Mouse (Mus musculus) kidney, adult 2 months (tissue): ENCODE results near the gene Pcca. TPM values are rescaled to one million over a fixed set of nuclear protein-coding genes. Genes with fewer than 3 reads are reported as not detected.

Source experiments
- DNase-seq: peaks from one replicate; pipeline ENCODE4 v3.0.0; 2021
- H3K27ac ChIP-seq: fragments of 200-500 bp; 2 replicates; pipeline ENCODE4 v1.5.1; 2012; ENCODE audit warnings: low read depth, low read length, control low read depth, inconsistent platforms; ENCODE audit not compliant: insufficient read depth
- H3K27me3 ChIP-seq: fragments of 200-500 bp; replicated peaks from 2 replicates; pipeline ENCODE4 v1.6.1; 2012; ENCODE audit warnings: mild to moderate bottlenecking, moderate library complexity, low read length, inconsistent platforms; ENCODE audit not compliant: control insufficient read depth, insufficient read depth
- H3K36me3 ChIP-seq: fragments of 200-500 bp; 2 replicates; pipeline ENCODE4 v1.6.1; 2012; ENCODE audit warnings: mild to moderate bottlenecking, moderate library complexity, low read length, inconsistent platforms; ENCODE audit not compliant: control insufficient read depth, insufficient read depth
- H3K4me1 ChIP-seq: fragments of 200-500 bp; 2 replicates; pipeline ENCODE4 v1.6.1; 2011; ENCODE audit warnings: low read length; ENCODE audit not compliant: control insufficient read depth, insufficient read depth
- H3K4me3 ChIP-seq: fragments of 200-500 bp; 2 replicates; pipeline ENCODE4 v1.5.1; 2011; ENCODE audit warnings: mild to moderate bottlenecking, low read depth, low read length, control low read depth; ENCODE audit not compliant: insufficient read depth
- CTCF ChIP-seq: fragments of 200-500 bp; conservative IDR thresholded peaks from 2 replicates; pipeline ENCODE4 v1.5.1; 2011; ENCODE audit warnings: low read depth, mild to moderate bottlenecking, control low read depth, low read length, moderate library complexity, mixed read lengths; ENCODE audit not compliant: insufficient read depth, insufficient read length
- POLR2A ChIP-seq: fragments of 200-500 bp; IDR thresholded peaks from one replicate; pipeline ENCODE4 v1.6.1; 2011; ENCODE audit warnings: low read depth, low read length, control low read depth
- WGBS: fragments of 180-500 bp; shearing (Covaris S2); methylation state at CpG from one replicate; pipeline ENCODE4 v1.1.7; 2018; 5-methylcytosine and 5-hydroxymethylcytosine counted together
- polyA plus RNA-seq: library from polyadenylated mRNA; depleted of rRNA; stranded (reverse); fragments of >200 nt; gene quantifications from 2 replicates; pipeline ENCODE4 v1.2.3, GENCODE M21; 2012; rRNA removed

Gene Pcca
- polyA plus RNA-seq: 67.4 and 77.1 TPM in 2 replicates

DNA sequence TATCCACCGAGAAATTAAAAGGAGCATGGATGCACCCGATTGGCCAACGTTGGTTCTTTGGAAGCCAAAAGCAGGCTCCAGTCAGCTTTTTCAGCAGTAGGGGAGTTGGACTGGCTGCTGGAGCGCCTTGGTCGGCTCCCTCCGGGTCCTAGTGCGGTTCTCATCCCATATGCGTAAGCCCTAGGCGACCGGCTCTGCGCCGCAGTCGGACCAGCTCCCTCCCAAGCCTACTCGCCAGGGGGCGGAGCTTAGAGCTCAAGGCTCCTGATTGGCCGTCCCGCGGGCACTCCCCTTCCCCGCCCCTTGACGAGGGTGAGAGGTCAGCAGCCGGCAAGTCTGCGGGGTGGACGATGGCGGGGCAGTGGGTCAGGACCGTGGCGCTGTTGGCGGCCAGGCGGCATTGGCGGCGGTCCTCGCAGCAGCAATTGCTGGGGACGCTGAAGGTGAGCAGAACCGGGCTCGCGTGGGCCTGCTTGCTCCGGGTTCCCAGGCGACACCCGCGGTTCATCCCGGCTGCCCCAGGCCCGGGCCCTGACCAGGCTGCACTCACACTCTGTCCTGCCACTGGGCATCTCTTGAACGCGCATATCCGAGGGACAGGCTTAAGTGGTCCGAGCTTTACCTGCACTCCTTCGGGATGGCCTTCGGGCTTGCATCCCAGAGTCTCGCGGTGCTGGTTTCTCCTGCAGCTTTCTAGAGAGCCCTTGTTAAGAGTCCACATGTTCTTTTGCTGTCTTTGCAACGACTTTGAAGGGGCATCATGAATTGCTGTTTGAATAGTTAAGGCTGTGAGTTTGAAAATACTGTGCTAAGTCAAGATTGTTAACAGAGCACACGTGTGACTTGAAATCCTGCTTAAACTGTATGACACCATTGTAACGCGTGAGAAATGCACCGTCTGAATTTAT, at the start of gene Pcca:
TSS of gene Pcca (plus strand) at position 308 of the 908 bp plus-strand sequence.
- no peaks in the 10 kb centered on the region for H3K36me3 ChIP-seq
- peak within 1 kb of the TSS; percentile 86 for H3K27ac ChIP-seq
- no peaks in the 10 kb centered on the region for H3K27me3 ChIP-seq
- peak within 1 kb of the TSS; percentile 96 for H3K4me3 ChIP-seq
- TF ChIP-seq POLR2A: no peak
- TF ChIP-seq CTCF: no peak
- peaks cover 12% of the 10 kb centered on the region for H3K4me1 ChIP-seq
- peak; percentile 99 for DNase-seq
- 2% methylated on average over 54 of the region's 54 CpGs for WGBS

GRCm38 (mm10) chr14:122484458-122484843, 49.7 kb upstream of the Pcca start:
- Histone ChIP-seq H3K4me3 (no peak overlapping the region), H3K27me3 (peaks cover 6% of the 10 kb centered on the region), H3K36me3 (no peaks in the 10 kb centered on the region), H3K27ac (no peak overlapping the region), H3K4me1 (no peaks in the 10 kb centered on the region)
- DNase-seq: no peak
- 10% methylated on average over 4 of the region's 4 CpGs for WGBS
- no peak for TF ChIP-seq POLR2A
- TF ChIP-seq CTCF: no peak

DNA sequence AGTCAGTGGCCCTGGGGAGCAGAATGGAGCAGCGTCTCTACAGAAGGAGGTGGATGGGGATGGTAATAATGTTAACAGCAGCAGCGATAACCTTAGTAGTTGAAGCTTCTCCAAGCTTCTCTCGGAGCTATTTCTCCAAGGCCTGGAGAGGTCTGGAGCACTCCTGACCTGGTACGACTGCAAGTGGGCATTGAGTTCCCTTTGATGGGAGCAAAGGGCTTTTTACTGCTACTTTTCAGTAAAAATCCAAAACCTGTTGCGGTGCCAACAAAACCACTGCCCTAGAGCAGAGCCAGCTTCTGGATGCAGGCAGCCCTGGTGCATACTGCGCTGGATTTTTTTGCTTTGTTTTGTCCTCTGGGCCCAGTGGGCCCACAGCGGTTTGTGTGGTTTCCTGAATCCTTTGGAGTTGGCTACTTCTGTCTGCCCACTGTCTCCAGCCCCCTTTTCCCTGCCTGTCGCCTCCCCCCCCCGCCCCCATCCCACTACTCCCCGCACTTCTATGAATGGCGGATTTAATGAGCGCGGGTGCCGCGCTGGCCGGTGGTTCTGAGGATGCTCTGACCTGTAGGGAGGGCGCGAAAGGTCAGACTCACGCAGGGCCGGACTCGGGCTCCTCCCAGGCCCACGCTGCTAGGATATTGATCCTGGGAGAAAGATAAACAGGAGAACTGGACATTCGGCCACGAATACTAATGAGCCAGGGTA, 49.1 kb upstream of the Pcca start:
- Histone ChIP-seq H3K4me1 (no peaks in the 10 kb centered on the region), H3K36me3 (no peaks in the 10 kb centered on the region), H3K27me3 (peaks cover 6% of the 10 kb centered on the region), H3K4me3 (no peak overlapping the region), H3K27ac (no peak overlapping the region)
- TF ChIP-seq POLR2A: no peak
- no peak for TF ChIP-seq CTCF
- WGBS: 5% methylated on average over 24 of the region's 24 CpGs
- DNase-seq: no peak

- Histone ChIP-seq H3K27me3 (peaks cover 9% of the 10 kb centered on the region), H3K27ac (no peak overlapping the region), H3K36me3 (no peaks in the 10 kb centered on the region), H3K4me3 (no peak overlapping the region), H3K4me1 (no peaks in the 10 kb centered on the region)
- no peak for TF ChIP-seq CTCF
- TF ChIP-seq POLR2A: no peak
- 8% methylated on average over 12 of the region's 12 CpGs for WGBS
- no peak for DNase-seq
Measured at GRCm38 (mm10) chr14:122485635-122486181, 48.4 kb upstream of the Pcca start.

- no peaks in the 10 kb centered on the region for H3K36me3 ChIP-seq
- H3K27me3 ChIP-seq: peaks cover 6% of the 10 kb centered on the region
- 3% methylated on average over 1 of the region's 1 CpGs for whole genome bisulfite sequencing
- no peaks in the 10 kb centered on the region for H3K4me1 ChIP-seq
- H3K4me3 ChIP-seq: no peak overlapping the region
- no peak overlapping the region for H3K27ac ChIP-seq
- TF ChIP-seq POLR2A: no peak
- no peak for TF ChIP-seq CTCF
- DNase-seq: no peak
Measured at GRCm38 (mm10) chr14:122486611-122487010, 47.5 kb upstream of the Pcca start.

DNA sequence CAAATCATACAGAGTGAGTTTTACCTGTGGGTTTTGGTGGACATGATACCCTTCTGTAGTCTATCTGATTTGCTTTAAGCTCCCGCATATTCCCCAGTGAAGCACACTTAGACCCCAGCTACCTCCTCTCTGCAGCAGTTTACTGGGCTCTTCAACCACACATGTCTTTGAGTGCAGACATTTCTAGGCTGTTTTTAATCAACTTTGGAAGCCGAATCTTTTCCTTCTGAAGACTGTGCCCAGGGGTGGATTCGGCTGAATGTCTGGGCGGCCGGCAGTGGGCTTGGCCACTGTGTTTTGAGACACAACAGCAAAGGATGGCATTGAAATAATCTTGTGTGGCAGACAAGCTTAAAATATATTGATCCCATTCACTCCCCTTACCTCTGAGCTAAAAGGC, 46.8 kb upstream of the Pcca start:
- WGBS: 12% methylated on average over 5 of the region's 5 CpGs
- no peak for DNase-seq
- Histone ChIP-seq H3K27me3 (peaks cover 6% of the 10 kb centered on the region), H3K36me3 (no peaks in the 10 kb centered on the region), H3K4me3 (no peak overlapping the region), H3K4me1 (no peaks in the 10 kb centered on the region), H3K27ac (no peak overlapping the region)
- TF ChIP-seq POLR2A (no peak), CTCF (no peak)

GRCm38 (mm10) chr14:122489041-122489440, 45.1 kb upstream of the Pcca start:
- Histone ChIP-seq H3K4me1 (no peaks in the 10 kb centered on the region), H3K36me3 (no peaks in the 10 kb centered on the region), H3K27me3 (peaks cover 6% of the 10 kb centered on the region), H3K4me3 (no peak overlapping the region), H3K27ac (no peak overlapping the region)
- TF ChIP-seq CTCF (no peak), POLR2A (no peak)
- WGBS: 6% methylated on average over 5 of the region's 5 CpGs
- peak; percentile 18 for DNase-seq
